Mouse (Mus musculus) liver, embryonic 14.5 days (tissue): Measurements from ENCODE around the gene Rbbp5. TPM values are rescaled to one million over a fixed set of nuclear protein-coding genes. Genes with fewer than 3 reads are reported as not detected.

Experiments used
- ATAC-seq: fragments of 200-750 bp; cut with Nextera tagmentation; 2 replicates; pipeline ENCODE4 v1.8.0; 2017; ENCODE audit warnings: moderate number of reproducible peaks, mild to moderate bottlenecking, moderate library complexity; ENCODE audit not compliant: insufficient read depth
- DNase-seq, 3 experiments: peaks; one replicate each; pipeline ENCODE4 v3.0.0-alpha.2; 2012 to 2013; ENCODE audit warnings: low read depth in 3 of 3, low spot score in 3 of 3
- H3K27ac ChIP-seq: fragments of 300-500 bp; sonication (generic); 2 replicates; pipeline ENCODE4 v1.5.1; 2014; ENCODE audit warnings: moderate library complexity, mild to moderate bottlenecking, control low read depth, inconsistent platforms
- H3K27me3 ChIP-seq: fragments of 300-500 bp; sonication (generic); 2 replicates; pipeline ENCODE4 v1.6.1; 2014; ENCODE audit warnings: mild to moderate bottlenecking, low read length, moderate library complexity; ENCODE audit not compliant: control insufficient read depth, insufficient read depth
- H3K36me3 ChIP-seq: fragments of 300-500 bp; sonication (generic); replicated peaks from 2 replicates; pipeline ENCODE4 v1.6.1; 2014; ENCODE audit warnings: low read depth; ENCODE audit not compliant: control insufficient read depth, insufficient read depth
- H3K4me1 ChIP-seq, 2 experiments: fragments of 200-500 bp in 1 of 2; fragments of 300-500 bp in 1 of 2; sonication (generic) in 1 of 2; replicated peaks; 2 replicates each; pipeline ENCODE4 v1.6.1; 2012 to 2014; ENCODE audit warnings: antibody characterized with exemption in 1 of 2, inconsistent platforms in 1 of 2, low read length in 1 of 2; ENCODE audit not compliant: control insufficient read depth in 2 of 2, insufficient read depth in 2 of 2
- H3K4me2 ChIP-seq: fragments of 300-500 bp; sonication (generic); 2 replicates; pipeline ENCODE4 v1.6.1; 2014; ENCODE audit warnings: low read depth, mild to moderate bottlenecking, control low read depth, moderate library complexity
- H3K4me3 ChIP-seq, 2 experiments: fragments of 200-500 bp in 1 of 2; fragments of 300-500 bp in 1 of 2; sonication (generic) in 1 of 2; 2 replicates each; pipeline ENCODE4 v1.5.1; 2012 to 2014; ENCODE audit warnings: low read depth in 2 of 2, low read length in 2 of 2, mild to moderate bottlenecking in 2 of 2, control low read depth in 1 of 2, inconsistent platforms in 1 of 2, moderate library complexity in 1 of 2; ENCODE audit not compliant: insufficient read depth in 1 of 2
- H3K9ac ChIP-seq: fragments of 300-500 bp; sonication (generic); replicated peaks from 2 replicates; pipeline ENCODE4 v1.6.1; 2014; ENCODE audit warnings: mild to moderate bottlenecking, control low read depth, moderate library complexity
- H3K9me3 ChIP-seq: fragments of 300-500 bp; sonication (generic); 2 replicates; pipeline ENCODE4 v1.6.1; 2016; ENCODE audit warnings: low read length, mixed read lengths; ENCODE audit not compliant: control insufficient read depth
- CTCF ChIP-seq: IDR thresholded peaks from 2 replicates; pipeline ENCODE4 v1.5.1; 2016; ENCODE audit warnings: antibody characterized with exemption, low read depth, control low read depth
- EP300 ChIP-seq: IDR thresholded peaks from 2 replicates; pipeline ENCODE4 v1.6.1; 2016; ENCODE audit warnings: antibody characterized with exemption, low read depth
- WGBS: fragments of 180-500 bp; shearing (Covaris S2); extraction: QIAGEN DNeasy Blood & Tissue Kit; methylation state at CpG from one replicate; pipeline ENCODE4 v1.1.7; 2014; ENCODE audit not compliant: insufficient replicate concordance; 5-methylcytosine and 5-hydroxymethylcytosine counted together
- polyA plus RNA-seq, 2 experiments: library from polyadenylated mRNA; depleted of rRNA in 1 of 2; stranded (reverse) in 1 of 2; unstranded in 1 of 2; fragments of >200 nt; fragmentation: Nextera tagmentation in 1 of 2; extraction: Ambion mirVana in 1 of 2; gene quantifications; 2 replicates each; pipeline versions ENCODE4 v1.2.1 to v1.2.3; 2012 to 2014

The Rbbp5 gene
- polyA plus RNA-seq, 2 experiments, result 16.3 to 20.0 TPM

GRCm38 (mm10) chr1:132541171-132541823 lies 64.1 kb downstream of the Rbbp5 start:
- H3K4me2 ChIP-seq, result no peak overlapping the region
- DNase-seq, result no peak

DNA sequence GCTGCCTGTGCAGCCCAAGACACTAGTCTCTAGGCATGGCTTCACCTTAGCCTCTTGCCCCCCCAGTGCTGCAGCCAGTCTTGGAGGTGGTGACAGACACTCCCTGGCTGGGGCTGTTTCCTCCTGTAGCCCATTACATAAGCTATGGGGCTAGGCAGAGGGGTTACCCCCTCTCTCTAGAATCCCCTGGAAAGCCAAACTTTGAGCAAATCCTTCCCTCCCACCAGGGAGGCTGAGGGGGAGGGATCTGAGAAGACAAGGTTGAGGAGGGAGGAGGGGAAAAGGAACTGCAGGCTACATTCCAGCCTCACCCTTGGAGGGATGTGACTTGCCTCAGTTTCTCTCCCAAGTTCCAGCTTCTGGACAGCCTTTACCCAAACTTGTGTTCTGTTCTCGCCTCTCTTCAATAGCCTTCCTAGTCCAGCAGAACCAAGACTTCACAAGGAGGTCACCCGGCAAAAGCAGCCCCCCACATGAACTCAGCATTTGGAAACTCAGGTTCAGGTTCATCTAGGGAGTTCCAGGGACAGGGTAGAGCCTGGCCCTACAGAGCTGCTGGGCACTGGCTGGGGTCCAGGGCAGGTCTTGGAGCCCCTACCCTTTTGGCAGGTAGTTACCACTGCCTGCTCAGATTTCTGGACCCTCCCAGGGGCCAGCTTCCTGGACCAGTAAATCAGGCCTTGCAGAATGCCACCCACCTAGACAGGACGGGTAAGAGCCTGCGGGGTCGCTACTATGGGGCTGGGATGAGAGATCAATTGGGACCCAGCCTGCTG lies 64.8 kb downstream of the Rbbp5 start:
- Histone ChIP-seq H3K36me3 (no peaks in the 10 kb centered on the region), H3K4me1 (no peaks in the 10 kb centered on the region), H3K27ac (no peak overlapping the region), H3K4me3 (no peak overlapping the region), H3K9me3 (no peaks in the 10 kb centered on the region), H3K9ac (no peak overlapping the region), H3K4me2 (no peak overlapping the region), H3K27me3 (peaks cover 32% of the 10 kb centered on the region)
- TF ChIP-seq CTCF, result no peak
- TF ChIP-seq EP300, result no peak
- WGBS, result 7% methylated on average over 5 of the region's 5 CpGs
- DNase-seq (no peak), ATAC-seq (no peak)

More at GRCm38 (mm10) chr1:132541171-132541823, 64.1 kb downstream of the Rbbp5 start:
- Histone ChIP-seq H3K9ac (no peak overlapping the region), H3K27me3 (peaks cover 32% of the 10 kb centered on the region), H3K4me3 (no peak overlapping the region), H3K27ac (no peak overlapping the region), H3K4me1 (no peaks in the 10 kb centered on the region), H3K9me3 (no peaks in the 10 kb centered on the region), H3K36me3 (no peaks in the 10 kb centered on the region)
- WGBS, result 2% methylated on average over 14 of the region's 14 CpGs
- TF ChIP-seq EP300, result no peak
- no peak for TF ChIP-seq CTCF
- ATAC-seq, result no peak

- Histone ChIP-seq H3K9ac (no peak within 1 kb of the TSS), H3K27ac (no peak within 1 kb of the TSS), H3K27me3 (peaks cover 32% of the 10 kb centered on the region), H3K4me1 (no peaks in the 10 kb centered on the region), H3K4me3 (no peak within 1 kb of the TSS), H3K36me3 (no peaks in the 10 kb centered on the region), H3K9me3 (no peaks in the 10 kb centered on the region), H3K4me2 (no peak within 1 kb of the TSS)
- WGBS, result 5% methylated on average over 28 of the region's 30 CpGs
- ATAC-seq (no peak), DNase-seq (no peak)
- TF ChIP-seq CTCF (no peak), EP300 (no peak)
Measured at GRCm38 (mm10) chr1:132542762-132543306, 65.7 kb downstream of the Rbbp5 start, which contains the start of gene Cntn2. TSS of gene Cntn2 (minus strand) at chr1:132543256.

GRCm38 (mm10) chr1:132543789-132544188 lies 66.6 kb downstream of the Rbbp5 start:
- H3K4me3 ChIP-seq, result no peak overlapping the region
- no peaks in the 10 kb centered on the region for H3K4me1 ChIP-seq
- no peak overlapping the region for H3K9ac ChIP-seq
- H3K4me2 ChIP-seq, result no peak overlapping the region
- H3K9me3 ChIP-seq, result no peaks in the 10 kb centered on the region
- 45% methylated on average over 8 of the region's 8 CpGs for WGBS
- H3K27me3 ChIP-seq, result peaks cover 32% of the 10 kb centered on the region
- H3K27ac ChIP-seq, result no peak overlapping the region
- no peak for ATAC-seq
- TF ChIP-seq EP300 (no peak), CTCF (no peak)
- DNase-seq, result no peak
- H3K36me3 ChIP-seq, result no peaks in the 10 kb centered on the region

Other genes starting within 250 kb of the Rbbp5 start
- gene Gm10188, start 247.6 kb upstream of the Rbbp5 start, polyA plus RNA-seq (2012; rRNA removed), result not detected in 2 replicates
- not detected in 2 replicates for gene Gm10188, start 247.6 kb upstream of the Rbbp5 start, polyA plus RNA-seq (2014; fragmentation: Nextera tagmentation; extraction: Ambion mirVana)
- gene Klhdc8a, start 178.7 kb upstream of the Rbbp5 start, polyA plus RNA-seq (2012; rRNA removed), result 0.01 and 0.04 TPM in 2 replicates
- gene Klhdc8a, start 178.7 kb upstream of the Rbbp5 start, polyA plus RNA-seq (2014; fragmentation: Nextera tagmentation; extraction: Ambion mirVana), result 0.03 and 0.13 TPM in 2 replicates
- gene Nuak2, start 161.2 kb upstream of the Rbbp5 start, polyA plus RNA-seq (2012; rRNA removed), result 1.0 and 1.2 TPM in 2 replicates
- 2.0 and 2.1 TPM in 2 replicates for gene Nuak2, start 161.2 kb upstream of the Rbbp5 start, polyA plus RNA-seq (2014; fragmentation: Nextera tagmentation; extraction: Ambion mirVana)
- 327 and 335 TPM in 2 replicates for gene Tmcc2, start 86.1 kb upstream of the Rbbp5 start, polyA plus RNA-seq (2012; rRNA removed)
- 285 and 306 TPM in 2 replicates for gene Tmcc2, start 86.1 kb upstream of the Rbbp5 start, polyA plus RNA-seq (2014; fragmentation: Nextera tagmentation; extraction: Ambion mirVana)
- gene Dstyk, start 59.8 kb upstream of the Rbbp5 start, polyA plus RNA-seq (2012; rRNA removed), result 3.3 and 4.0 TPM in 2 replicates
- gene Dstyk, start 59.8 kb upstream of the Rbbp5 start, polyA plus RNA-seq (2014; fragmentation: Nextera tagmentation; extraction: Ambion mirVana), result 3.6 TPM in 2 replicates
- 1.1 and 1.3 TPM in 2 replicates for gene Tmem81, start 28.9 kb downstream of the Rbbp5 start, polyA plus RNA-seq (2012; rRNA removed)
- gene Tmem81, start 28.9 kb downstream of the Rbbp5 start, polyA plus RNA-seq (2014; fragmentation: Nextera tagmentation; extraction: Ambion mirVana), result 0.66 and 0.88 TPM in 2 replicates
- 0.02 and 0.17 TPM in 2 replicates for gene Cntn2, start 65.9 kb downstream of the Rbbp5 start, polyA plus RNA-seq (2012; rRNA removed)
- 0.05 TPM in 1 of 2 replicates, not detected in the other for gene Cntn2, start 65.9 kb downstream of the Rbbp5 start, polyA plus RNA-seq (2014; fragmentation: Nextera tagmentation; extraction: Ambion mirVana)